Mouse (Mus musculus): ENCODE measurements around the gene Vps45.

Gene Vps45

GRCm38 (mm10) chr3:95999308-96000079, 58.8 kb downstream of the Vps45 start:
- DNase-seq (ENCODE audit: extremely low read depth, low read depth, low spot score) = no peak

DNA sequence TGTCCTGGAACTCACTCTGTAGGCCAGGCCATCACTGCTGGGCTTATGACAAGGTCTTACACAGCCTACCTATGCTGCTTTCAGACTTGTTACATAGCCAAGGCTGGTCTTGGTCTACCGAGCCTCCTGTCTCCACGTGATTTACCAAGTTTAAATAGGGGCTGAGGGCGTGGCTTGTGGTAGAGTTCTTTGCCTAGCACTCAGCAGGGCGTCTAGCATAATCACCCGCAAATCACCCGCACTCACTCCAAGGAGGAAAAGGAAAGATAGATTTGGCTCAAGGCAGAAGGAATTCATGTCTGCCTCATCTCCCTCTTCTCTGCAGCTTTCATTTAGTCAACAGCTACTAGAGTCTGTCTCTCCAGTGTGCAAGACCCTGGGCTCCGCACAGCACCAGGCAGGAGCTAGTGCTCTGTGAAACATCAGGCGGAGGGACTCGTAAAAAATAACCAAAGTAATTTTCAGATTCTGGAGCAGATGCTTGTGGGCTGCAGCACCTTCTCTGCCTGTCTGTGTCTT, 61.0 kb downstream of the Vps45 start:
- no peak for DNase-seq (ENCODE audit: extremely low read depth, low read depth, low spot score)

DNA sequence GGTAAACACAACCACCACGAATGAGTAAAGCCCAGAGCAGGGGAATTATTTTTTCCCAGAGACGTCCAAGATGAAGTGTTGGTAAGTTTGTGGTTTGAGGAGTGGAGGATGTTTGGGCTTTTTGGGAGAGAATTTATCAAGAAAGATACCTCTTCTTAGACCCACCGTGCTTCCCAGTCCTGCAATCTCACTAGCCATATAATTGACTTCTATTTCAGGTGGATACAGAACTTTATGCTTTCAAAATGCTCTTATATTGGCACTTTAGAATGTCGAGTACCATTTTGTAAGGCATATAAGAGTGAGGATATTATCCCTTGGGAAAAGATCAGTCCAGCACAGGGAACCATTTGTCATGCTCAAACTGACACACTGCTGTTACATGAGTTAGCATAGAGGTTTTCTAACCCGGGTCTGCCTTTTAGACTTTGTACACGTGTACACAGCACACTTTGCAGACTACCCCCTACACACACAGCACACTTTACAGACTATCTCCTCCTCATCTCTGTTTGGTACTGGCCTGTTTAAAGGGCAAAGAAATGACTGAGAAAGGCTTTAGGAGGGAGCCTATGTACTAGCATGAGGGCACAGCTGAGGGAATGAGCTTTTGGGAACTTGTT, 61.7 kb downstream of the Vps45 start:
- no peak for DNase-seq (ENCODE audit: extremely low read depth, low read depth, low spot score)

GRCm38 (mm10) chr3:95995802-95996428, 62.4 kb downstream of the Vps45 start, which contains the start of gene Plekho1:
Gene Plekho1, minus strand, starts transcription at chr3:95996001.
- no peak for DNase-seq (ENCODE audit: extremely low read depth, low read depth, low spot score)

DNA sequence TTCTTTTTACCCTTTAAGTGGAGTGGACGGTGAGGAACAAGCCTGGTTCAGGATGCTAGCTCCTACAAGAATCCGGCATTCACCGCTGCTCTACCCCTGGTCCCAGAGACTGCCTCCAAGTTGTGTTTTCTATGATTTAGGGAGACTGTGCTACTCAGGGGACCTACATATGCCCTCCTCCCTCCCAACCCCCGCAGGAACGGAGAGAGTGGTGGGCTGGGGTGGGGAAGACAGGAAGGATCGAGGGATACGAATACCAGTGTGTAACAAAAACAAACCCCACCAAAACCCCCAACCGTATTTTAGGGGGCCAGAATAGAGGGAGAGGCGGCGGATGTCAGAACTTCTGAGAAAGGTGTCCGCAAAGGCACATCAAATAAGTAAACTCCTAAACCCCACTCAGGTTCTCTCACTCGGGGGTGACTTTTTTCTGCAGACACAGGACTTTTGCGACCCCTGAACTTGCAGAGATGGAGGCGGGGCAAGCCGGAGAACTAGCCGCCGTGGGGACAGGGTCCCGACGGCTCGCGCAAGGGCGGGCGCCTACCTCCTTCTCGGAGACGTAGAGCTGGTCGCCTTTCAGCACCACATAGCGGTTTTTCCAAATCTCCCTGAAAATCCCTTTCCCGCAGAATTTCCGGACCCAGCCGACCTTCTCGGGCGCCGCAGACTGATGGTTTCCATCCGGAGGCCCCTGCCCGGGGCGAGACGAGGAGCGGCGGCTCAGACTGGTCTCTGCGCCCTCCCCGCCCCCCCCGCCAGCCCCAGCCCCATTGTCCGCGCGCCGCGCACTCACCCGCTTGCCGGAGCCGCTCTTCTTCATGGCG, 63.1 kb downstream of the Vps45 start:
- DNase-seq (ENCODE audit: extremely low read depth, low read depth, low spot score) = no peak

- no peak for DNase-seq (ENCODE audit: extremely low read depth, low read depth, low spot score)
Observed at GRCm38 (mm10) chr3:95994381-95994846, 63.9 kb downstream of the Vps45 start.

DNA sequence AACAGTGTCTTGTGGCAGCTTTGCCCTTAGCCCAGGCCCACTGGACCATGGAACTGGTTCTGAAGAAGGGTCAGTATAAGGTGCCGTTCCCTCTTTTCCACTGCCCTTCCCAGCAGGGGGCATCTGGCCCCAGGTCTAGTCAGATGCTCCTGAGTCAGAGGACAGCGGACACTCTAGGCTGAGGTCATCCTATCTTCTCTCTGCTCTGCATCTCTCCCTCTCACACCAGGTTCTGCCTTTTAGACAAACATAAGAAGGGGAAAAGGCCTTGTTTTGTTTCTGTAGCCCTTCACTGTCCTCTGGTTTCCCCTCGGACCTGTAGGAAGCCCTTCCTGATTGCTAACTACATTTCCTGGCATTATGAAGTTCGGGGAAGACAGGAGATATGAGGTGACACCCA, 64.4 kb downstream of the Vps45 start:
- no peak for DNase-seq (ENCODE audit: extremely low read depth, low read depth, low spot score)

DNA sequence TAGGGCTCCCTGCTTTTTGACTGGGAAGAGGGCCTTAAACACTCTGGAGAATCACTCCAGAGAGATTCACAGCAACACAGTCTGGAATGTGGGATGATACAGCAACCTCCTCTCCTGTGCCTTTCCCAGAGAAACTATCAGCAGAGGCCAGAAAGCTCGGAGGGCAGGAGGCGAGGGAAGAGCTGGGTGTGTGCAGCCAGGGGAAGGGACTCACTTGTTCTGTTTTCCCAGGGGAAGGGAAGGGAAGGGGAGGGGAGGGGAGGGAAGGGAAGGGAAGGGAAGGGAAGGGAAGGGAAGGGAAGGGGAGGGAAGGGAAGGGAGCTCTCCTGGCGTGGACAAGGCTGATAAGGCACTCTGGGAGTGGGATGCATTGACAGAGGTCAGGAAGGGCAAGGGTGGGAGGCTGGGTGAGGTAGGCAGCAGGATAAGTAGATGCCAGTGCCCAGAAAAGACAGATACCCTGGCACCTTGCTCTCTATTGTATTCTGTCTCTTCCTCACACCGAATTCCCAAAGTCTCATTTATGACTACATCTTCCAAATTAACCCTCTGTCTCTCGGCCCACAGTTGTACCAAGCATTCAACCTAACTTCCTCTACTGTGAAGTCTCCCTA, 65.2 kb downstream of the Vps45 start:
- no peak for DNase-seq (ENCODE audit: extremely low read depth, low read depth, low spot score)

DNA sequence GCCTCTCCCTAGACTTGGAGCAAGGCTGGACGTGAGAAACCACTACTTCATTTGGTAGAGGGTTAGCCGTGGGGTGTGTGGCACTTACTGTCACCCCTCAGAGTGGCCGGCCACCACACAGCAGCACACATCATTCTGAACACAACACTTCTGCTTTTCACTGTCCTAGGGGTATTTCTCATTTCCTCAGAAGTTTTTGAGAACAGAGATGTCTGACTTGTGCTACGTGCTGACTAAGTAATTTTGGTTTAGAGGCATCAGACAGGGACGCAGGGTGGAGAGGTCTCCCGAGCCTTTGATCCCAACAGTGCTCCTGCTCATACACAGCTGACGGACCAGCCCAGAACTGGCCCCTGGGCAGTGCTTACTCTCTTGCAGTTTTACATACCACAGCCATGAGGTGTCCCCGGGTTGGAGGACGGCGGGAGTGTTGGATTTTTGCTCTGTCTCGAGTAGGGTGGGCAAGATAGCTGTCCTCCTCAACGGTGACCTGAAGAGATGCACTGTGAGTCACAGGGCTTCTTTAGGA, 67.8 kb downstream of the Vps45 start:
- no peak for DNase-seq (ENCODE audit: extremely low read depth, low read depth, low spot score)

DNA sequence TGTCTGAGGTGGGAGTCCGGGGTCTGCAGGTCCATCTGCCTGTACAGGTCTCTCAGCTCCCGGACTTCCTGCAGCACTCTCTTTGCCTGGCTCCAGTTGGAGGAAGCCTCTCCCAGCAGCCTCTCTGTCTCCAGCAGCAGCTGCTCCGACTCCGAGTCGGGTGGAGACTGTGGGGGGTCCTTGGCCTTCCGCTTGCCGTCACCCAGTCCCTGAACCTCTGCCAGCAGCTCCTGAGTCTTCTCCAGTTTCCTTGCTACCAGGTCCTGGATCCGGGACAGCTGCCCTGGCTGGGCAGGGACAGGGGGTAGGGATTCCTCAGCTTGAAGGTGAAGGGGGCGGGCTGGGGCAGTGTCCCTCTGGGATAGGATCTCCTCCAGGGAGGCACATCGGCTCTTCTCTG, 69.3 kb downstream of the Vps45 start:
- no peak for DNase-seq (ENCODE audit: extremely low read depth, low read depth, low spot score)

DNA sequence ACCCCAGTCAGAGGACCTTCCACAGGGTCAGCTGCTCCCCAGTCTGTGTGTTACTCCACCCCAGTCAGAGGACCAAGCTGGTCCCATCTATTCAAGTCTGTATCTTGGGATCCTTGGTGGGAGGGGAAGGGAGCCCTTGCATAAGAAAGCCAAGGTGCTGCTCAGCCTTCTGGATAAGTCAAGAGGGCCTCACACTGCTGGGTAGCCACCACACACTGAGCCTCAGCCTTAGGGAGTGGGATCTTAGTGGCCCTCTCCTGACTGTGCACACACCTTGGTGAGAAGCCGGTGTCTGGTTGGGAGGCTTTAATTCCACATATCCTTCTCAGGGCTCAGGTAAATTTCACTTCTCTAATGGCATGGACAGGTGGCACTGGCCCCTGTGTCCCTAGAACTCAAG, 70.1 kb downstream of the Vps45 start:
- DNase-seq (ENCODE audit: extremely low read depth, low read depth, low spot score) = no peak

GRCm38 (mm10) chr3:95987386-95988110, 70.7 kb downstream of the Vps45 start:
- DNase-seq (ENCODE audit: extremely low read depth, low read depth, low spot score) = no peak

DNA sequence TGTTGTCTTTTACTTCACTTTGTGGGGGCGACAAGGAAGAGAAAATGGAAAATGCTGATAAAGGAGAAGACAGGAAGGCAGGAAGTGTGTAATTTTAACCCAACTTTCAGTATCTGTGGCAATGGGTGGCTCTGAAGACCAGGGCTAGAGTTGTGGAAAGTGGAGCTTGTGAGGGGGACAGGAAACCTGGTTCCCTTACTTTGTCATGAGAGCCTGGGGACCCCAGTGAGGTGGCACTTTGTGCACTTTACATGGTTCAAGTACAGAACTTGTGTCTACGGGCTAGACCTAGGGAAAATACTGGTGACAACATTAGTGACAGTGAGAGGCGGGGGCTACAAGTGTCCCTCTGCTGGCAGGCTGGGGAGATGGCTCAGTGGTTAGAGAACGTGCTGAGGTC, 71.3 kb downstream of the Vps45 start:
- DNase-seq (ENCODE audit: extremely low read depth, low read depth, low spot score) = no peak

DNA sequence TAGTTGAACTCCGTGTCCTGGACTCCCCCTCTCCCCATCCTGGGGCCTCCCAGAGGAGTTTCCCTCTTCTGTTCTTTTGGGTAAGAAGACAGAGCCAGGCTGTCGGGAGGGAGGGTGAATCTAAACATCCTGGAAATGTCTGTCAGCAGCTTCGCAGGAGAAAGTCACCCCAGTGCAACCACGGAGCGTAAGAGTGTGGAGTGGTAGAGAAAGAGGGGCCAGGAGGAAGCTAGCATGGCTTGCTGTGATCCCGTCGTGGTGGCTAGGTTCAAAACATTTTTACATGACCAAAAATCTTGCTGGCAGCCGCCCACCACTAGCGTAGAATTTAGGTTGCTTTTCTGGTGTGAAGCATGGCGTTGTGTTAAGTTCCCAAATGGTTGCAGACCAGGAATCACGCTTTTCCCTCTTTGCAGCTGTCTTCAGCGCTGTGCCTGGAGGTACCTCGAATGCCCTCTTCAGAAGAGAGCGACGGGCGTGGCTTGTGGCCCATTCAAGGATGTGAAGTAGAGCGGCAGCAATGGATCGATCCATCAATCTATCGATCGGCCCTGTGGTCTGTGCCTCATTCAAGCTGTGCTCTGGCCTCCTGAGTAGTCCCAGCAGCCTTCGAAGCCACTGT, 72.2 kb downstream of the Vps45 start:
- no peak for DNase-seq (ENCODE audit: extremely low read depth, low read depth, low spot score)

GRCm38 (mm10) chr3:95985209-95986000, 72.9 kb downstream of the Vps45 start:
- DNase-seq (ENCODE audit: extremely low read depth, low read depth, low spot score) = no peak

GRCm38 (mm10) chr3:95982129-95982528, 76.1 kb downstream of the Vps45 start:
- no peak for DNase-seq (ENCODE audit: extremely low read depth, low read depth, low spot score)

GRCm38 (mm10) chr3:95980276-95980970, 77.8 kb downstream of the Vps45 start:
- DNase-seq (ENCODE audit: extremely low read depth, low read depth, low spot score) = no peak

GRCm38 (mm10) chr3:95978265-95978664, 80.0 kb downstream of the Vps45 start:
- DNase-seq (ENCODE audit: extremely low read depth, low read depth, low spot score) = no peak
